Mouse (Mus musculus): ENCODE data around the gene Erf.

GRCm38 (mm10) chr7:25294495-25294894 is 43.9 kb upstream of the Erf start:
- TF ChIP-seq CTCF (conservative IDR thresholded peaks at IDR 0.05; ENCODE audit: low read length) (no peak), POU5F1 (IDR thresholded peaks at IDR 0.05; ENCODE audit: borderline replicate concordance, low read length) (no peak)

All from E14TG2a.4 (cell line).